Mouse (Mus musculus) inflammation-experienced regulatory T-cells, adult 16 weeks (primary cell): ENCODE measurements around the gene Mta3. TPM values are rescaled to one million over a fixed set of nuclear protein-coding genes. Genes with fewer than 3 reads are reported as not detected.

Experiments used
- polyA plus RNA-seq: library from polyadenylated mRNA; unstranded; fragments of 100-300 nt; shearing (Covaris generic); gene quantifications from one replicate; pipeline ENCODE4 v1.2.1, GENCODE M21; 2017

The Mta3 gene
- 73.4 TPM for polyA plus RNA-seq

GRCm38 (mm10) chr17:83706116-83706593 is at the start of gene Mta3:
TSS of gene Mta3 (plus strand) at chr17:83706163.

GRCm38 (mm10) chr17:83847815-83848214 is 141.9 kb downstream of the Mta3 start, which contains the start of gene Haao:
TSS of gene Haao (minus strand) at chr17:83847963.

Other genes starting within 250 kb of the Mta3 start
- gene Cox7a2l, start 188.8 kb upstream of the Mta3 start, polyA plus RNA-seq = 217 TPM
- gene Kcng3, start 74.3 kb upstream of the Mta3 start, polyA plus RNA-seq = not detected
- gene Haao, start 141.8 kb downstream of the Mta3 start, polyA plus RNA-seq = 2.3 TPM